Mouse (Mus musculus): ENCODE measurements around the gene Skp2. TPM values are rescaled to one million over a fixed set of nuclear protein-coding genes. Genes with fewer than 3 reads are reported as not detected.
"Not testable (repeated sequence)": the region's sequence is repeated elsewhere in the genome, so short reads cannot be mapped to it uniquely, and the experiment has no call there.

The Skp2 gene
- polyA plus RNA-seq (2015; fragmentation: Nextera tagmentation; extraction: Ambion mirVana) = 29.0 and 32.1 TPM in 2 replicates

DNA sequence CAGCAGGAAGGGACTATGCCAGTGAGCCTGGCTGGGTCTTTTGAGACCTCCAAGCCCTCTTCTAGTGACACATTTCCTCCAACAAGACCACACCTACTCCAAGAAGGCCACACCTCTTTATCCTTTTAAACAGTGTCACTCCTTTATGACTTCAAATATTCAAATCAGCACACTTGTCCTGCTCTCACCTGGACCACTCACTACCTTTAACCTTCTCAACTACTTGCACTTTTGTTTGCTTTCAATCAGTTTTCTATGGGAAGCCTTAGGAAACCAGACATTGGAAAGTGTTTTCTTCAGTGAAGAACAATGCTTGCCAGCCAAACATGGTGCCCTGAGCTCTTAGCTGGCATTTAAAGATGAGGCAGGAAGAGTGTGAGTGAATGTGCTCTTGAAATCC, at the start of gene Skp2:
Gene Skp2 (minus strand): TSS at position 101 of the 400 bp plus-strand sequence.
- Histone ChIP-seq H3K9me3 (replicated peaks; ENCODE audit: low read length) (no peaks in the 10 kb centered on the region), H3K4me1 (replicated peaks; ENCODE audit: insufficient read depth, low read length) (no peaks in the 10 kb centered on the region), H3K36me3 (ENCODE audit: insufficient read depth, low read length) (peaks cover 19% of the 10 kb centered on the region; the same call in 1 of the 2 replicates), H3K9ac (ENCODE audit: low read depth, low read length) (no peak within 1 kb of the TSS), H3K27me3 (ENCODE audit: insufficient read depth, low read length) (no peaks in the 10 kb centered on the region), H3K4me2 (ENCODE audit: low read length) (no peak within 1 kb of the TSS), H3K27ac (no peak within 1 kb of the TSS), H3K4me3 (replicated peaks; ENCODE audit: low read depth, low read length) (no peak within 1 kb of the TSS)
- TF ChIP-seq CTCF (IDR thresholded peaks at IDR 0.05; ENCODE audit: low read depth) = no peak
- DNase-seq (ENCODE audit: low spot score) = no peak
- no peak for ATAC-seq (replicated peaks; ENCODE audit: low FRiP score, low read depth)

DNA sequence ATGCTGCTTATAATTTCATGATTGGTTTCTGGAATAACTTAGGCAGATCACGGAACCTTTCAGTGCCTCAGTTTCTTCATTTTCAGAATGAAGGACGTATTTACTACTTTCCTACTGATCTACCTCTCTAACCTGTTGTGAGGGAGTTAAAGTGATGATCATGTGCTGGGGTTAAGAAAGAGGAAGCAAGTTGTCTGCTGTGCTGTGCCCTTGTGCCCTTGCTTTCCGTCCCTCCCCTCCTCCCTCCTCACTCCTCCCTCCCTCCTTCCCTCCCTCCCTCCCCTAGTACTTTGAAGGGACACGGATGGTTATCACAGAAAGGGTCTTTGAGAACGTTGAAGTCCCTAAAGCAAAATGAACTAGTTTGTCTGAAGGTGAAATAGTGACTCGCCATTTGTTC, 43.2 kb upstream of the Skp2 start:
- Histone ChIP-seq H3K4me2 (ENCODE audit: low read length) (no peak overlapping the region), H3K27me3 (ENCODE audit: insufficient read depth, low read length) (no peaks in the 10 kb centered on the region), H3K9ac (ENCODE audit: low read depth, low read length) (no peak overlapping the region), H3K9me3 (replicated peaks; ENCODE audit: low read length) (no peaks in the 10 kb centered on the region), H3K4me3 (replicated peaks; ENCODE audit: low read depth, low read length) (no peak overlapping the region), H3K27ac (no peak overlapping the region), H3K4me1 (replicated peaks; ENCODE audit: insufficient read depth, low read length) (no peaks in the 10 kb centered on the region), H3K36me3 (ENCODE audit: insufficient read depth, low read length) (peaks cover 12% of the 10 kb centered on the region; the same call in 1 of the 2 replicates)
- 51% methylated on average over 6 of the region's 6 CpGs for WGBS
- DNase-seq (ENCODE audit: low spot score) (no peak), ATAC-seq (replicated peaks; ENCODE audit: low FRiP score, low read depth) (no peak)
- no peak for TF ChIP-seq CTCF (IDR thresholded peaks at IDR 0.05; ENCODE audit: low read depth)

DNA sequence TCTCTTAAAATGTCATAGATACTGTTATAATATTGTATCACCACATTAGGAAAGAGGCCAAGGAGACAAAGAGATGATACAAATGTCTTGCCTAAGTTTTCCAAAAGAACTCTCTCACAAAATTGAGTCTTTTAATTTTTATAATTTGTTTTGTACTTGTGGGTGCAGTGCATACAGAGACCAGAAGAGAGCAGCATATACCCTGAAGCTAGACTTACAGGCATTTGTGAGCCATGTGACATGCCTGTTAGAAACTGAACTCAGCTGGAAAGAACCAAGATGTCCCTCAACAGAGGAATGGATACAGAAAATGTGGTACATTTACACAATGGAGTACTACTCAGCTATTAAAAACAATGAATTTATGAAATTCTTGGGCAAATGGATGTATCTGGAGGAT, 37.5 kb upstream of the Skp2 start:
- not testable (repeated sequence) for H3K9me3 ChIP-seq (replicated peaks; ENCODE audit: low read length); H3K4me3 ChIP-seq (replicated peaks; ENCODE audit: low read depth, low read length); H3K4me2 ChIP-seq (ENCODE audit: low read length); H3K27ac ChIP-seq; H3K27me3 ChIP-seq (ENCODE audit: insufficient read depth, low read length); DNase-seq (ENCODE audit: low spot score); H3K4me1 ChIP-seq (replicated peaks; ENCODE audit: insufficient read depth, low read length); ATAC-seq (replicated peaks; ENCODE audit: low FRiP score, low read depth); H3K9ac ChIP-seq (ENCODE audit: low read depth, low read length)
- H3K36me3 ChIP-seq (ENCODE audit: insufficient read depth, low read length) = peaks cover 17% of the 10 kb centered on the region; the same call in 1 of the 2 replicates
- peak; percentile 46; the same call in 1 of the 2 replicates for TF ChIP-seq CTCF (IDR thresholded peaks at IDR 0.05; ENCODE audit: low read depth)

DNA sequence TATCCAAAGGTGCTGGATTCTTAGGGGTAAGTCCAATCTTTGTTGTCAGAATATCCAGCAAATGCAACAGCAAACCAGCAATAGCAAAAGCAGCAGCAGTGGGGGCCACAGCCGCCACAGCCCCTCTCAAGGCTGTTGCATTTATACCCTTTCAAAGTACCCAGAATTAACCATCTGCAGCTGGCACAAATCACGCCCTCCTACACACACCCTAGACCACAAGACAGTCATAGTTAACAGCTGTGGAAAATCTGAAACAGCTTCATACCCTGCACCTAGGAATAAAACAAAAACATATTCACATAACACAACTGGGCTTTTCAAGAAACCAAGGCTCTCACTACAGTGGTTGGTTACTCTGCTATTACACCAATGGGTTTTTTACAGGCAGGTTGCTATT, 34.6 kb upstream of the Skp2 start:
- no peaks in the 10 kb centered on the region for H3K27me3 ChIP-seq (ENCODE audit: insufficient read depth, low read length)
- H3K4me2 ChIP-seq (ENCODE audit: low read length) = no peak overlapping the region
- no peak overlapping the region for H3K4me3 ChIP-seq (replicated peaks; ENCODE audit: low read depth, low read length)
- no peak for TF ChIP-seq CTCF (IDR thresholded peaks at IDR 0.05; ENCODE audit: low read depth)
- H3K9ac ChIP-seq (ENCODE audit: low read depth, low read length) = no peak overlapping the region
- H3K36me3 ChIP-seq (ENCODE audit: insufficient read depth, low read length) = peaks cover 8% of the 10 kb centered on the region; the same call in 1 of the 2 replicates
- DNase-seq (ENCODE audit: low spot score) (no peak), ATAC-seq (replicated peaks; ENCODE audit: low FRiP score, low read depth) (no peak)
- H3K9me3 ChIP-seq (replicated peaks; ENCODE audit: low read length) = no peaks in the 10 kb centered on the region
- no peak overlapping the region for H3K27ac ChIP-seq
- no peaks in the 10 kb centered on the region for H3K4me1 ChIP-seq (replicated peaks; ENCODE audit: insufficient read depth, low read length)
- WGBS = 83% methylated on average over 2 of the region's 2 CpGs

DNA sequence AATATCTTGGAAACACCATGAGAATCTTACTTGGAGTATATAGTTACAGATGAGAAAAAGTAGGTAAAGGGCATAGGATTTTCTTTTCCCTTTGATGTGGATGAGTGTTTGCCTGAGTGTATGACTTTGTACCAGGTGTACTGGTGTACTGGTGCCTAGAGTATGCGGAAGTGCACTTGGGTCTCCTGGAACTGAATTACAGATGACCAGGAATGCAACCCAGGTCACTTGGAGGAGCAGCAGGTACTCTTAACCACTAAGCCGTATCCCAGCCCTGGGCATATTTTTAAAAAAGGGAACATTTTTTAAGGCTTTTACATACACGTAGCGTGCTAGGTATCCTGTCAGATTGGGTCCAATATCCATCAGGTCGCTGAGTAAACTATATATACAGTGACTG, 28.8 kb upstream of the Skp2 start:
- H3K36me3 ChIP-seq (ENCODE audit: insufficient read depth, low read length) = peaks cover 6% of the 10 kb centered on the region; the same call in 1 of the 2 replicates
- ATAC-seq (replicated peaks; ENCODE audit: low FRiP score, low read depth) (no peak), DNase-seq (ENCODE audit: low spot score) (no peak)
- H3K9me3 ChIP-seq (replicated peaks; ENCODE audit: low read length) = no peaks in the 10 kb centered on the region
- H3K27ac ChIP-seq = no peak overlapping the region
- no peaks in the 10 kb centered on the region for H3K4me1 ChIP-seq (replicated peaks; ENCODE audit: insufficient read depth, low read length)
- no peak for TF ChIP-seq CTCF (IDR thresholded peaks at IDR 0.05; ENCODE audit: low read depth)
- H3K27me3 ChIP-seq (ENCODE audit: insufficient read depth, low read length) = no peaks in the 10 kb centered on the region
- WGBS = 95% methylated on average over 5 of the region's 5 CpGs
- no peak overlapping the region for H3K4me3 ChIP-seq (replicated peaks; ENCODE audit: low read depth, low read length)
- no peak overlapping the region for H3K4me2 ChIP-seq (ENCODE audit: low read length)
- H3K9ac ChIP-seq (ENCODE audit: low read depth, low read length) = no peak overlapping the region

DNA sequence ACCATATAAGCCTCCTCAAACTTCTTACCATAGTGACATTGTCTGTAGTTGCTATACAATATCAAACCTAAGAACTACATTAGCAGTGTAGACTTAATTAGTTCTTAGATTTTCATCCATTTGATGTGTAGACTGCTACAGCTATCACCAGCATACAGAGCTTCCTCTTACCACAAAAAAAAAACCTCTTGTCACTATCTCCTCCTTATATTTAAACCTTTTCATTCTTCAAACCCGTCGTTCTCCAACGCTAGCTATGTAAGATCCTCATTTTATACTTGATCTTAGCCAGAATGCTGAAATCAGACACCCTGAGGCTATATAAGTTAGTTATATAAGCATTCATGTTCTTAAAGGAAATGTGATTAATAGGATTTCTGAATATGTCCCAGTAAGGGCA, 21.8 kb upstream of the Skp2 start:
- no peaks in the 10 kb centered on the region for H3K4me1 ChIP-seq (replicated peaks; ENCODE audit: insufficient read depth, low read length)
- no peak for TF ChIP-seq CTCF (IDR thresholded peaks at IDR 0.05; ENCODE audit: low read depth)
- ATAC-seq (replicated peaks; ENCODE audit: low FRiP score, low read depth) = no peak
- H3K27ac ChIP-seq = no peak overlapping the region
- H3K9me3 ChIP-seq (replicated peaks; ENCODE audit: low read length) = no peaks in the 10 kb centered on the region
- peaks cover 21% of the 10 kb centered on the region; the same call in 1 of the 2 replicates for H3K36me3 ChIP-seq (ENCODE audit: insufficient read depth, low read length)
- DNase-seq (ENCODE audit: low spot score) = no peak
- no peak overlapping the region for H3K4me2 ChIP-seq (ENCODE audit: low read length)
- H3K9ac ChIP-seq (ENCODE audit: low read depth, low read length) = no peak overlapping the region
- no peaks in the 10 kb centered on the region for H3K27me3 ChIP-seq (ENCODE audit: insufficient read depth, low read length)
- 95% methylated on average over 3 of the region's 3 CpGs for WGBS
- no peak overlapping the region for H3K4me3 ChIP-seq (replicated peaks; ENCODE audit: low read depth, low read length)

DNA sequence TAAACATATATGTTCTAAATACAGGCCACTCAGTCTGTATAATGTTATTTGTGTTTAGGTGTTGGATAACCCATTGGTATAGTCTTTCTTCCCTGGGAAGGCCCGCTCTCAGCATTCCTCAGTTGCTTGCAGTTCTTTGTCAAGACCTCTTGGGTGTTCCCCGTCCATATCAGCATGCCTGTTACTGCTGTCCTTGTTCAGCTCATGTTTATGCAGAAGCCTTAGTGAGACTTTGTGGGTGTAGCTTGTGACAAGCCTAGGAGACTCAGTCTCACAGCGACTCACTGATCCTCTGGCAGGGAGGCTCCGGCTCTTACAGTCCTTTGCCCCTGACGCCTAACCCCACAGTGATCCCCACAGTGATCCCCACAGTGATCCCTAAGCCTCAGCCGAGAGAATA, 8.9 kb upstream of the Skp2 start:
- Histone ChIP-seq H3K4me1 (replicated peaks; ENCODE audit: insufficient read depth, low read length) (no peaks in the 10 kb centered on the region), H3K4me3 (replicated peaks; ENCODE audit: low read depth, low read length) (no peak overlapping the region), H3K27ac (no peak overlapping the region), H3K9ac (ENCODE audit: low read depth, low read length) (no peak overlapping the region), H3K4me2 (ENCODE audit: low read length) (no peak overlapping the region), H3K9me3 (replicated peaks; ENCODE audit: low read length) (no peaks in the 10 kb centered on the region), H3K27me3 (ENCODE audit: insufficient read depth, low read length) (no peaks in the 10 kb centered on the region), H3K36me3 (ENCODE audit: insufficient read depth, low read length) (peaks cover 9% of the 10 kb centered on the region; the same call in 1 of the 2 replicates)
- no peak for DNase-seq (ENCODE audit: low spot score)
- 74% methylated on average over 6 of the region's 6 CpGs for WGBS
- TF ChIP-seq CTCF (IDR thresholded peaks at IDR 0.05; ENCODE audit: low read depth) = no peak
- ATAC-seq (replicated peaks; ENCODE audit: low FRiP score, low read depth) = no peak

Measured in kidney, postnatal 0 days (tissue).